Mouse (Mus musculus) fat pad, adult 2 months (tissue): Measurements from ENCODE around the gene Pm20d1.
A peak's percentile ranks its signal among the peaks of the same experiment; 100 is the strongest.

Experiments
- DNase-seq: peaks from one replicate; pipeline ENCODE4 v3.0.0-alpha.2; 2011; ENCODE audit warnings: low read depth, low spot score; ENCODE audit errors: extremely low read depth

Pm20d1 gene

GRCm38 (mm10) chr1:131797202-131797909 is at the start of gene Pm20d1:
Gene Pm20d1, plus strand, starts transcription at chr1:131797381.
- peak; percentile 84 for DNase-seq

DNA sequence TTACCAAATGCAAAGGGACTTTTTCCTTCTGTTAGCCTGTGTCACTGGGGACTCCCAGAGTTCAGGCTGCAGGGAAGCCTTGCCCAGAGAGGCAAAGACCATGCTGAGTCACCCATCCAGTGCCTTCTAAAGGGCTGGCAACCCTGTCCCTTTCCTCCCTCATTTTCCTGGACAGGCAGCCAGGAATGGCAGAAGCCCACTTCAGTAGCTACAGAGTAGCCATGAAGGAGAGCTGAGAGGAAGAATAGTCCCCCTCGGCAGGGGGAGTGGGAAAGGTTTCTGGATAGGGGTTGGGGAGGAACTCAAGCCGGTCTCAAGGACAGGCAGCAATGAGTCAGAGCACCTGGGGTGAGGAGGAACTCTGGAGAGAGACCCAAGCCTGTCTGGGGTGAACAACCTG is 49.4 kb upstream of the Pm20d1 start:
- DNase-seq = no peak

DNA sequence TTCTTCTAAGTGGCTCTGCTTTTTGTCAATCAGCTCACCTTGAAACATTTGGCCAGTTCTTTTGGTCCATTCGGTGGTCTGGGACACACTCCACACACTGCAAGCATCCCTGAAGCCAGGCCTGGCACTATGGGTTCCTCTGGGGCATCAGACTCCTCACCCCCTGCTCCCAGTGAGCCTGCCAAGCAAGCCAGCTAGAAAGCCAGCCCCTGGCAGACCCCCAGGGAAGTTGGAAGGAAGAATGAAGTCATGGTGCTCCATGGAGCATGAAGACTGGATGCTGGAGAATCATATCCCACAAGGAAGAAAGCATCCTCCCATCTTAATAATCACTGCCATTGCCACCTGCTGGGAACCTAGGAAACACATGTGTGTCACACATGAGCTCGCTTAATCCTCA is 48.5 kb upstream of the Pm20d1 start:
- DNase-seq = no peak

GRCm38 (mm10) chr1:131749706-131750545 is 47.3 kb upstream of the Pm20d1 start:
- DNase-seq = peak; percentile 81

GRCm38 (mm10) chr1:131751181-131751890 is 45.8 kb upstream of the Pm20d1 start:
- peak; percentile 67 for DNase-seq

DNA sequence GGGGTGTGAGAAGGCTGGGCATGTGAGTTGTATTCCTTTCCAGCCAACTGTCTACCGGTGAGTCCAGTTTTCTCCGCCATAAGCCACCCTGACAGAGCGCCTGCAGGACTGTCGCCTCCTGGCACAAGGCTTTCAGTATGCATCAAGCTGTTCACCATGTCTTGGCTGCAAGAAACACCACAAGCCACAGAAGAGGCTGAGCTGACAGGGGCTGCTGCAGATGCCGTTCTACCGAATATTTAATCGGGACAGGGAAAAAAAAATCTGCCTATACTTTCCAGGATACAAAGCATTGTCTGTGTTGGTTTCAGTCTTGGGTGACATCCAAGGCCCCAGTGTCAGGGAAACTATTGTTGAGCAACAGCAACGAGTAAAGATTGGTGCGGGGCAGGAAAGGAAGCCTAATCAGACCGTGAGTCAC is 45.3 kb upstream of the Pm20d1 start:
- DNase-seq = peak; percentile 49

GRCm38 (mm10) chr1:131754212-131754829 is 42.9 kb upstream of the Pm20d1 start:
- no peak for DNase-seq

DNA sequence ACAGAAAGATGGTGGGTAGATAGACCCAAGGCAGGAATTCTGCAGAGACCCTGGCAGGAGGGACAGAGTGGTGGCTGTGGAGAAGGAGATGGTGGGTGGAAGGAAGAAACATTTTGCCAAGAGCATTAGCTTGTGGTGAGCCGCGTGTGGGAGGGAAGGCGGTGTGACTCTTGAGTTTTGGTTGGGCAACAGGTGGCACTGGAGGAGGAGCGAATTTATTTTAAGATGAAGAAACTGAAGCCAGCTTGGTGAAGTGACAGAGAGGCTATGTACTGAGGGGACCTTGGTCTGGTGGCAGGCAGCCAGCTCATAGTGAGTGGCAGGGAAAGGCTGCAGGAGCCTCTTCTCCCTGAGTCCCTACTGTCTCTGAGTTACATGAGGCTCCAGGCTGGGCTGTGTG is 42.3 kb upstream of the Pm20d1 start:
- peak; percentile 58 for DNase-seq

- DNase-seq = no peak
Measured at GRCm38 (mm10) chr1:131757211-131757610, 40.0 kb upstream of the Pm20d1 start.

- DNase-seq = no peak
Measured at GRCm38 (mm10) chr1:131758796-131759195, 38.4 kb upstream of the Pm20d1 start.

DNA sequence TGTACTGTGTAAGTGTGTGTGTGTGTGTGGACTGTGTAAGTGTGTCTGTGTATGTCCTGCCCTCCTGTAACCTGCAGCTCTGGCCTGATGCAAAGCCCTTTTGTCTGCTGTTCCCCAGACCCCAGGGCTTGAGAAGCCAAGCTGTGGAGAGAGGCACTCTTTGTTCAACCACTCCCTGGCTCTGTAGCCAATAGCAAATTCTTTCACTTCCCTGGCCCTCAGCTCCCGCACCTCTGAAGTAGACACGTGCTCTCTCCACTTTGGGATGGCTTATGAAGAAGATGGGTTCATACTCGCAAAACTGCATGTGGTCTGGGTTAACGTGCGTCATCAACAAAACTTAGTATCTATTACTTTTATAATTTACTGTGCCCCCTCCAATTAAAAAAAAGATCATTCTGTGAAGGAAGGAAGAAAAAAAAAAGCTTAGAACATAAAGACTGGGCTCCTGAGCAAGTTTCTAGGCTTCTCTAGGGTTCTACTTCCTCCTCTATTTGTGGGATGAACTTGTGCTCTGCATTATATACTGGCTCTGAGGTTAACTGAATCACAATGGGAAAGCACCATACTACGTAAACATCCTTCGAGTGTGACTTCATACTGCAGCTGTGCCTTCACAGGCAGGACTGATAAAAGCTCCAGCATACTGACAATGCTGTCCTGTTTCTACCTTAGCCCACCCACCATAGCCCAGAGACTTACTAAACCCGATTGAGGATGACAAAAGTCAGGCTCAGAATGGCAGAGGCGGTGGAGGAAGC is 37.3 kb upstream of the Pm20d1 start:
- no peak for DNase-seq

DNA sequence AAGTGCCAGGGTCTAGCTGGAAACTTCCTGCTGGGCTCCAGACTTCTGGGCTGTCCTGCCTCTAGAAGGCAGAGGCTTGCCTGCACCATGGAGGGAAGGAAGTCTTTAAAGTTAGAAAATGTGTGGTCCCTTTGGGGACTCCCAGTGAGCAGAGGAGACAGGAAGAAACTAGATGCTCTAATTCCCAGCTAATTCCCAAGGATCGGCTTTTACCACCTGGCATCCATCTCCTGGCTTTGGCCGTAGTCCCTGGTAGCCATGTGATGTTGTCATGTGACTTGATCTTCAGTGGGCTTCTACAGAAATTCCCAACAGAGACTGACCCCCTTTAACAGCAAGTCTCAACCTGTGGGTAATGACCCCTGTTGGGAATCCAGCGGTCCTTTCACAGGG is 36.8 kb upstream of the Pm20d1 start:
- DNase-seq = no peak

DNA sequence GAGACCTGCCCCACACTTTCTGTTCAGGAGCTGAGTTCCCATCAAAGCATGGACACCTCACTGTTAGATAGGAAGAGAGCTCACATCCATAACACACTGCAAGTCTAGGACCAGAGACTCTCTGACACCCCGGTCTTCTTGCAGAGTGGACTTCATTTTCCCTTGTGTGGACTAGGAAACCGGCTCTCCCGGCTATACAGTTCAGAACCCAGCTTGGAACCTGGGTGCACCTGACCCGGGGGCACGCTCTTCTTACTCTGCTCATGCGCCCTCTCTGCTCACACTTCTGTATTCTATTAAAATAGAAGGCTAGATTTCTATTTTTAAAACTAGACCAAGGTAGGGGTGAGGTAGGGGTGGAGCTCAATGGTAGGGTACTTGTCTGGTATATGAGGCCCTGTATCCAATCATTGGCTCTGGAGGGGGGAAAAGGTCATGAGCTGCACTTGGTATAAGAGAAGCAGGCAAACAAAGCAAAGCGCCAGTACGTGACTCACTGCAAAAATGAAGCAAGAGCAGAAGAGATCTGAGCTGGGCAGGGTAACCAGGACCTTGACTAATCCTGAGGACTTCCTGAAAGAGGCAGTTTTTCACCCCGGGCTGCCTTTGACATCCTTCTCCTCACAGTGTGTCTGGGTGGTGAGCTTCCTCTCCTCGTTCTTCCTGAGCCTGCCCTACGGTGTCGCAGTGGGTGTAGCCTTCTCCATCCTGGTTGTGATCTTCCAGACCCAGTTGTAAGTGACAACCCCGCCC is 35.9 kb upstream of the Pm20d1 start:
- DNase-seq = no peak

- DNase-seq = no peak
Measured at GRCm38 (mm10) chr1:131763683-131764082, 33.5 kb upstream of the Pm20d1 start.

DNA sequence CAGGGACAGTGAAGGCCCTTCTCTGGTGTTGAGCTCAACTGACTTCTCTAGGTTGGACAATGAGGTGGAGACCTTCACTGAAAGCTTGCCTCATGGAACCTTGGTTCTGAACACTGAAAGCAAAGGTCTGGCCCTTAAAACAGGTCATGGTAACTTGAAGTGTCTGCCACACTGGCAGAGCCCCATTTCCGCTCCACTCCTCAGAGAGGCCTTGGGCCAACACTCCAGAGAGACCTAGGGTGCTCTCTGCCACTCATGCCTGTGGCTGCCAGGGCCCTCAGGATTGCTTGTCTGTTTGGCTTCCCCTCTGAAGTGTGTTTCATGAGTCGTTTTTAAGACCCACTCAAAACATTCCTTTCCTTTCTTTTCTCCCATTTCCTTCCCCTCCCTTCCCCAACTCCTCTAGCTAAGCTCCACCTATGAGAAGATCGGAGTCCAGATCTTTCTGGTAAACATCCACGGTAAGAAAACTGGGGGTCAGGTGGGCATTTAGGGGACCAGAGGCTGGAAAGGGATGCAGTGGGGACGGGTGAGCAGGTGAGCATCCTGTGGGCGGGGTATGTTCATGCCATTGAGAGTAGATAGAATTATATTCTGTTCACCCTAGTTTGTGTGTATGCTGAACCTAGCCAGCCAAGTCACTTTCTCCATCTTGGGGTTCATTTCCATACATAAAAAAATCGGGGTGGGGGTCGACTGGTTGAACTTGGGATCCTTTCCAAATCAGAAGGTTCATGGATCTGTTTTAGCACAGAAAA is 32.4 kb upstream of the Pm20d1 start:
- DNase-seq = no peak

- DNase-seq = no peak
Measured at GRCm38 (mm10) chr1:131765357-131766001, 31.7 kb upstream of the Pm20d1 start.

- no peak for DNase-seq
Measured at GRCm38 (mm10) chr1:131769296-131769695, 27.9 kb upstream of the Pm20d1 start.

GRCm38 (mm10) chr1:131770656-131771055 is 26.5 kb upstream of the Pm20d1 start:
- DNase-seq = no peak

DNA sequence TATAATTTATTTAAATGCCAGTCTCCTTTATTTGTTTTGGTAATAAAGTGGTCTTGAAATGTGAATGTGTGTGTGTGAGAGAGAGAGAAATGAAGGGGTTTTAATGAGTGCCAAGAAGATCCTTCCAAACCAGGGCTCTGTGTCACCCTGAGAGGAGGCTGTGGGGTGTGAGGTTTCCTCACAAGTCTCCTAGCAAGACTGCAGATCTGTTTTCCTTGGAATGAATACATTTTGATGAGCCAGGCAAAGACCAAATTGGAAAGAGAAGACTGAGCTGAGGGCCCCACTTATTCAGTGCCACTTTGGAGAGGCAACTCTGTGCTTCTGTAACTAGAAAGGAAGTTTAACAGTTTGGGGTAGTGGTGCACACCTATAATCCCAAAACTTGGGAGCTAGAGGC is 25.7 kb upstream of the Pm20d1 start:
- no peak for DNase-seq
